Mouse (Mus musculus) liver, adult 2 months (tissue): ENCODE results near the gene Ephb2.

ENCODE experiments used
- CTCF ChIP-seq: fragments of 200-500 bp; IDR thresholded peaks from 2 replicates; pipeline ENCODE4 v1.5.1; 2011; ENCODE audit warnings: low read depth, low read length, control low read depth
- POLR2A ChIP-seq: fragments of 200-500 bp; IDR thresholded peaks from 2 replicates; pipeline ENCODE4 v1.6.1; 2011; ENCODE audit warnings: low read length, control low read depth; ENCODE audit not compliant: insufficient read depth; ENCODE audit errors: extremely low read depth

- no peak for TF ChIP-seq POLR2A
- TF ChIP-seq CTCF, result no peak
Observed at GRCm38 (mm10) chr4:136665068-136665467, 170.7 kb downstream of the Ephb2 start.
